Mouse (Mus musculus) kidney, postnatal 0 days (tissue): Measurements from ENCODE around the gene Ipmk. TPM values are rescaled to one million over a fixed set of nuclear protein-coding genes. Genes with fewer than 3 reads are reported as not detected.

Experiments
- ATAC-seq: fragments of 200-750 bp; cut with Nextera tagmentation; replicated peaks from 2 replicates; pipeline ENCODE4 v1.8.0; 2017; ENCODE audit warnings: low read depth, moderate number of reproducible peaks, moderate TSS enrichment, moderate library complexity; ENCODE audit not compliant: low FRiP score
- DNase-seq: peaks from one replicate; pipeline ENCODE4 v3.0.0-alpha.2; 2016; ENCODE audit warnings: low spot score
- H3K27ac ChIP-seq: fragments of 300-500 bp; sonication (generic); 2 replicates; pipeline ENCODE4 v1.5.1; 2014; ENCODE audit warnings: mild to moderate bottlenecking
- H3K27me3 ChIP-seq: fragments of 300-500 bp; sonication (generic); 2 replicates; pipeline ENCODE4 v1.6.1; 2014; ENCODE audit warnings: low read length, mixed read lengths; ENCODE audit not compliant: insufficient read depth
- H3K36me3 ChIP-seq: fragments of 300-500 bp; sonication (generic); 2 replicates; pipeline ENCODE4 v1.6.1; 2014; ENCODE audit warnings: low read length, mixed read lengths; ENCODE audit not compliant: insufficient read depth
- H3K4me1 ChIP-seq: fragments of 300-500 bp; sonication (generic); replicated peaks from 2 replicates; pipeline ENCODE4 v1.6.1; 2014; ENCODE audit warnings: antibody characterized with exemption, low read length, mixed read lengths; ENCODE audit not compliant: insufficient read depth
- H3K4me2 ChIP-seq: fragments of 300-500 bp; sonication (generic); 2 replicates; pipeline ENCODE4 v1.6.1; 2014; ENCODE audit warnings: mild to moderate bottlenecking, low read length, moderate library complexity, mixed read lengths
- H3K4me3 ChIP-seq: fragments of 300-500 bp; sonication (generic); replicated peaks from 2 replicates; pipeline ENCODE4 v1.5.1; 2014; ENCODE audit warnings: low read depth, low read length
- H3K9ac ChIP-seq: fragments of 300-500 bp; sonication (generic); 2 replicates; pipeline ENCODE4 v1.6.1; 2014; ENCODE audit warnings: low read depth, low read length
- H3K9me3 ChIP-seq: fragments of 300-500 bp; sonication (generic); replicated peaks from 2 replicates; pipeline ENCODE4 v1.6.1; 2016; ENCODE audit warnings: low read length, inconsistent platforms, mixed read lengths
- CTCF ChIP-seq: IDR thresholded peaks from 2 replicates; pipeline ENCODE4 v1.5.1; 2016; ENCODE audit warnings: antibody characterized with exemption, low read depth, mild to moderate bottlenecking, moderate library complexity
- WGBS: fragments of 180-500 bp; shearing (Covaris S2); extraction: QIAGEN DNeasy Blood & Tissue Kit; methylation state at CpG from one replicate; pipeline ENCODE4 v1.1.7; 2014; 5-methylcytosine and 5-hydroxymethylcytosine counted together
- polyA plus RNA-seq: library from polyadenylated mRNA; unstranded; fragments of >200 nt; fragmentation: Nextera tagmentation; extraction: Ambion mirVana; gene quantifications from 2 replicates; pipeline ENCODE4 v1.2.1, GENCODE M21; 2015

The Ipmk gene
- polyA plus RNA-seq, 1 experiment from 2014 or later: 16.1 TPM

DNA sequence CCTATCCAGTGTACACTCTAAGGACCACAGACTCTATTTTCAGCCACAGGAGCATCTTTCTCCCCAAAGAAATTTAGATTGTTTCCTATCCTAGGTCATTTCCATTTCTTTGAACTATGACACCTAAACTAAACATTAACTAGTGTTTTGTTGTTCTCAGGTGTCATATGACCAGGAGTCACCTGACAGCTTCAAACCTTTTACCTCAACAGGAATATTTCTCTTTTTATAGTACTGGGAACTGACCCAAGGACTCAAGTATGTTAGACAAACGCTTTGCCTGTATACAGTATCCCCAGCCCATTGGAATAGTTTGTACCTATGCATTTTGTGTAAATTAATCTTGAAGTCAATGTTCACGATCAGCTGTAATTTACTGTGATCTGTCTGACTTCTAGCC, 9.8 kb upstream of the Ipmk start:
- no peak overlapping the region for H3K9ac ChIP-seq
- no peak for TF ChIP-seq CTCF
- peaks cover 5% of the 10 kb centered on the region for H3K4me1 ChIP-seq
- H3K4me2 ChIP-seq: peak overlapping the region; percentile 2; the same call in 1 of the 2 replicates
- H3K27me3 ChIP-seq: no peaks in the 10 kb centered on the region
- DNase-seq: no peak
- no peak overlapping the region for H3K4me3 ChIP-seq
- WGBS: 30% methylated on average over 2 of the region's 2 CpGs
- H3K27ac ChIP-seq: no peak overlapping the region
- ATAC-seq: no peak
- H3K9me3 ChIP-seq: no peaks in the 10 kb centered on the region
- H3K36me3 ChIP-seq: peaks cover 10% of the 10 kb centered on the region; the same call in 1 of the 2 replicates

DNA sequence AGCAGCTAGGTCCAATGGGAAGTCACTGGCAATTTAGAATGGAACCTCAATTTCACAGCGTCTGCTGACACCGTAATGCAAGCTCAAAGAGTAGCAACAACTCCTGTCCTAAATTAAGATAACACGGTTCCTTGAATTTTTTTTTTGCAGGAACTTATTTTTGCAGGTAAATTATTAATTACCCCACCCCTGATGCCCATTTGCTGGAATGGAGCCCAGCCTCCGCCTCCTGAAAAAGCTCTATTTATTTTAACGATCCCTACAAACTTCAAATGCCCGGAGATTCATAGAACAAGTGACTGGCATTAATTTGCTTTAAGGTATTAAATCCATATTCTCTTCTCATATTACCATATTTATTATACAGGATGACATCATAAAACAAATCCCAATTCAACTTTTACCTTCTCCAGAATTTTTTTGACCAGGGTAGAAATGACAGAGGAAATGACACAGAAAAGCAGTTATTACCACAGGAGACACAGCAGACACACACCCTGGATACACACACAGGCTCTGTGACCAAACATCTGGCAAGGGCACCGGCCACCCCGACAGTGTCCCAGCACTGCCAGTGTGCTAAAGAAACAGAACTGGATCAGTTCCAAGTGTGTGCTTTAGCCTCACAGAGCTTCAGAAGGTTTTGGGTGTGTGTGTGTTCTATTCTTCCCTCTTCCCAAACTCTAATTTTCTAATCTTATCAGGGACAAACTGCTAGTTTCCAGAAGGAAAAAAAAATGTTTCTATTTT, 9.2 kb upstream of the Ipmk start:
- Histone ChIP-seq H3K27ac (peak overlapping the region; percentile 47; the same call in 1 of the 2 replicates), H3K4me3 (no peak overlapping the region), H3K4me1 (peaks cover 5% of the 10 kb centered on the region), H3K36me3 (peaks cover 10% of the 10 kb centered on the region; the same call in 1 of the 2 replicates), H3K9me3 (no peaks in the 10 kb centered on the region), H3K9ac (no peak overlapping the region), H3K4me2 (peak overlapping the region; percentile 2; the same call in 1 of the 2 replicates), H3K27me3 (no peaks in the 10 kb centered on the region)
- DNase-seq (no peak), ATAC-seq (no peak)
- no peak for TF ChIP-seq CTCF
- WGBS: 47% methylated on average over 8 of the region's 8 CpGs

DNA sequence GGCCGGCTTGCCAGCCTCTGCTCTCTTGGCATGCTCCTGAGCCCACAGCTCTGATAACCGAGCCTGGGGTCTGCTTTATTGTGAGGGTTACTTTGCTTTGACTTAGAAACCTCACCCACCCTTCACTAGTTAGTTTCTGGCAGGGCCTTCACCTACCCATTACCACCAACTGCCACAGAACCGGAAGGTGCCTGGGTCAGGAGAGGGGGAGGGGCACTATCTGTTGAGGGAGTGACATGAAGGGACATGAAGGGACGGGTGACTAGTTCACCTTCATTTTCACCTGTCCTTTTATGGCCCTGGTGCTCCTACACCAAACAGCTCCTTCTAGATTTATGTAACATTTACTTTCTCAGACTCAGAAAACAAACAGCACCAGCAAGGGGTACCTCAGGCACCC, 8.1 kb upstream of the Ipmk start:
- H3K4me2 ChIP-seq: no peak overlapping the region
- no peak overlapping the region for H3K9ac ChIP-seq
- H3K9me3 ChIP-seq: no peaks in the 10 kb centered on the region
- peaks cover 10% of the 10 kb centered on the region for H3K4me1 ChIP-seq
- WGBS: 42% methylated on average over 4 of the region's 4 CpGs
- DNase-seq: no peak
- TF ChIP-seq CTCF: no peak
- peak overlapping the region; percentile 47; the same call in 1 of the 2 replicates for H3K27ac ChIP-seq
- ATAC-seq: no peak
- no peaks in the 10 kb centered on the region for H3K27me3 ChIP-seq
- H3K36me3 ChIP-seq: peaks cover 7% of the 10 kb centered on the region; the same call in 1 of the 2 replicates
- H3K4me3 ChIP-seq: no peak overlapping the region

DNA sequence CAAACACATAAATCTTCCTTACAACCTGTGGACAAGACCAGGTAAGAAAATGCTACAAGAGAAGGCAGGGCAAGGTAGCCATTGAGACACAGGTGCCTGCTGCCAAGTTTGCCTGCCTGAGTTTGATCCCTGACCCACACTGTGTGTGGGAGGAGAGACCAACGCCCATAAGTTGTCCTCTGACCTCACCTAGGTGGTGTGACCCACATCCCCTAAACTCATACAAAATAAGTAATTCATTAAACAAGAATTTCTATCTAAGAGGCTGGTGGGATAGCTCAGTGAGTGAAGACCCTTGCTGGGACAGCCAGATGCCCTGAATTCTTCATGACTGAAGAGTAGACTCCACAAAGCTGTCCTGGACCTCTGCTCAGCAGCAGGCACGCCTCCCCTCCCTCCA, 7.4 kb upstream of the Ipmk start:
- peak overlapping the region; percentile 42; the same call in 1 of the 2 replicates for H3K27ac ChIP-seq
- DNase-seq (no peak), ATAC-seq (no peak)
- no peak overlapping the region for H3K4me2 ChIP-seq
- no peaks in the 10 kb centered on the region for H3K27me3 ChIP-seq
- no peak overlapping the region for H3K9ac ChIP-seq
- H3K4me3 ChIP-seq: no peak overlapping the region
- 50% methylated on average over 2 of the region's 2 CpGs for WGBS
- peaks cover 13% of the 10 kb centered on the region for H3K4me1 ChIP-seq
- no peak for TF ChIP-seq CTCF
- H3K36me3 ChIP-seq: peaks cover 6% of the 10 kb centered on the region; the same call in 1 of the 2 replicates
- H3K9me3 ChIP-seq: no peaks in the 10 kb centered on the region

DNA sequence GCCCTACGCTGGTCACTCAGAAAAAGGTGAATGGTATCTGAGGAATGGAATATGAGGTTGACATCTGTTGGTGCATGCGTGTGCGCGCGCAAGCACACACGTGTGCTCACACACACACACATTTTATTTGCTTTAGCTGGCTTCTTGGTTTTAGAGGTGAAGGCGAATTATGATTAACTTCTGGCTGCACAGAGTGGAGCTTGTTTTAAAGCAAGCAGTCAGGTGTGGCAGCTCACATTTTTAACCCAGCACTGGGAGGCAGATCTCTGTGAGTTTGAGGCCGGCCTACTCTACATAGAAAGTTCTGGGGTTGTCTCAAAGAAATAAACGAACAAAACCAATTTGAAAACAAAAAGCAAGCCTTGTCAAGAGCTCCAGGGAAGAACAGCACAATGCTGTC, 6.3 kb upstream of the Ipmk start:
- no peak for DNase-seq
- H3K36me3 ChIP-seq: no peaks in the 10 kb centered on the region
- H3K4me2 ChIP-seq: no peak overlapping the region
- peak overlapping the region; percentile 36; the same call in 1 of the 2 replicates for H3K27ac ChIP-seq
- 86% methylated on average over 9 of the region's 9 CpGs for WGBS
- no peaks in the 10 kb centered on the region for H3K27me3 ChIP-seq
- H3K4me1 ChIP-seq: peaks cover 16% of the 10 kb centered on the region
- H3K4me3 ChIP-seq: no peak overlapping the region
- no peak for ATAC-seq
- H3K9ac ChIP-seq: no peak overlapping the region
- no peaks in the 10 kb centered on the region for H3K9me3 ChIP-seq
- TF ChIP-seq CTCF: no peak

DNA sequence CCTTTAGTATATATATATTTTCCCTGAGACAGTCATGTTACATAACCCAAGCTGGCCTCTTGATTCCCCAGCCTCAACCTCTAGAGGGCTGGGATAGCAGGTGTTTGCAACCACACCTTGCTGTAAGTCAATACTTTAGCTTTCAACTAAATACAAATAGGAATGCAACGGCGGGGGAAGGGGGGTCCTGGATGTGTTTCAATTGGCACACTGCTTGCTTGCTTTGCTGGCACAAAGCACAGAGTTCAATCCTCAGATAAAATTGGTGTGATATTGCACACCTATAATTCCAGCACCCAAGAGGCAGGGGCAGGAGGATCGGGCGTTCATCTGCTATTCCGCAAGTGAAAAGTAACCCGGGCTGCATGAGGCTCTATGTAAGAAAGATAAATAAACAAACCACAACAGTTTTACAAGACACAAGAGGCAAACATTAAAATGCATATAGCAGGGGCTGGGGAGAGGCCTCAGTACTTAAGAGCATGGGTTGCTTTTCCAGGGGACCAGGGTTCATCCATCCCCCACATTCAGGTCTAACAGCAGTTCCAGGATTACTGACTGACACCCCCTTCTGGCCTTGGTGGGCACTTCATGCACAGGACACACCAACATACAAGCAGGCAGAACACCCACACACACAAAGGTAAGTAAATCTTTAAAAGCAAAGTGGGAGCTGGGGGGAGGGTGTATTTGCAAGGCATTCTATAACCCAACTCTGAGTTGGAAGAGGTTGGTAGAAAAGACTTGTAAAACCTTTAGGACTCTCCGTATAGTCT, 5.3 kb upstream of the Ipmk start:
- WGBS: 74% methylated on average over 7 of the region's 7 CpGs
- Histone ChIP-seq H3K36me3 (no peaks in the 10 kb centered on the region), H3K4me1 (peaks cover 16% of the 10 kb centered on the region), H3K4me3 (no peak overlapping the region), H3K9ac (no peak overlapping the region), H3K9me3 (no peaks in the 10 kb centered on the region), H3K27ac (no peak overlapping the region), H3K27me3 (no peaks in the 10 kb centered on the region), H3K4me2 (no peak overlapping the region)
- DNase-seq: peak; percentile 44
- peak; percentile 53 for TF ChIP-seq CTCF
- ATAC-seq: no peak
